Mouse (Mus musculus) heart, postnatal 10 days (tissue): Measurements from ENCODE around the gene Dpy19l1. TPM values are rescaled to one million over a fixed set of nuclear protein-coding genes. Genes with fewer than 3 reads are reported as not detected.
A peak's percentile ranks its signal among the peaks of the same experiment; 100 is the strongest.

Experiments
- DNase-seq, 2 experiments: peaks; one replicate each; pipeline ENCODE4 v3.0.0; 2021
- intact Hi-C: fragments of 180-260 bp; cut with DNase I; formaldehyde crosslinking; loops from one replicate; pipeline ENCODE4 v1.15.1; 2025
- total RNA-seq, 2 experiments: library from RNA; stranded (reverse); gene quantifications; 2 replicates each; pipeline ENCODE4 v1.2.3; 2021

The Dpy19l1 gene
- 10 to 100 TPM; 16.9 to 19.0 TPM for total RNA-seq

DNA sequence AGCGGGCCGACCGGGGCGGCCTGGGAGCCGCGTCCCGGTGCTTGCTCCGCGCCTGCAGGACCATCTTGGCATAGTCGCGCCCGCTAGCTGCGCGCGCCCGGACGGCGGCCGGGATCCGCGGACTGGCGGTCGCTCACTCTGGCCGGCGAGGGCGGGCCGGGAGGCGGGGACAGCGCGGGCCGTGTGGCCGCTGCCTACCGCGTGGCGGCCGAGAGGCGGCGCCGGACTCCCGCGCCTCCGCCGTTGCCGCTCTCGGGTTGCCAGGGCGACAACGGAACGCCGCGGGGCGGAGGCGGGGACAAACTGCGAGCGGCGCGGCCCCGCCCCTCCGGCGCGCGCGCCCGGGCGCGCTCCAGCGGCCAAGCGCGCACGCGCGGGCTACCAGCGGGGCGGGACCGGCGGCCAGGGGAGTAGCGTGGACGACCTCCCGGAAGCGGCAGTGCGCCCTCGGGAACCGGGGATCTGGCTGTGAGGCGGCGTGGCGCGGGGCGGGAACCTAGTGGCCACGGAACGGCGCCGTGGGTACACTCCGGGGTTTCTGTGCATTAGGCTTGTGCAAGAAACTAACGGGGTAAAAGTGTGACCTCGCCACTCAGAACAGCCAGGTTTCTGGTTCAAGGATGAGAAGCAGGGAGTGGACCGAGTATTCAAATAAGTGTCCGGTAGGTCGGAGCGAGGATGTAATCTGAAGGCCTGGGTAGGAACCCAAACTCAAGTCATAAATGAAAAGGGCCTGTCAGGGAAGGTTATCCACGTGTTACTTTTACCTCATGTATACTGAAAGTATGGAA lies at the start of gene Dpy19l1:
Gene Dpy19l1 (minus strand): TSS at position 74 of the 791 bp plus-strand sequence.
- peak; percentile 94 to 96 for DNase-seq
- intact Hi-C loops = loop anchor here (10.0 kb wide), 1 partner anchor 752 kb away; the partner anchor contains the start of gene Sept7

DNA sequence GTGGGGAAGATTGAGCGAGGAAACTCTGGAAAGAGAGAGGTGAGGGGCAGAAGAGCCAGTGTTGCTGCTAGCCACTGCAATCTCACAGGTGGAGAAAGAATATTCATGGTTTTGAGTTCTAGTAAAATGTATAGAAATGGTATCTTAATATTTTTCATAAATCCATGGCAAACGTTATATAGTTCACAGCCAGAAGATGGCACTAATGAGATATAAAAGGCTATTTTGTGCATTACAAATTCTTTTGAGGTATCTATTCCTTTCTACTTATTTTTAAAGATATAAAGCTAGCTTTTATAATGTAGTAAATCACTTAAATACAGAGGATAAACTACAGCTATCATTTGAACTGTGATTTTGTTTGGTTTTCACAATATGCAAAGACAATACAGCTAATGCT lies 35.2 kb upstream of the Dpy19l1 start:
- intact Hi-C loops = loop anchor here (2.0 to 5.0 kb wide), 3 partner anchors 159 to 565 kb away; partner anchors contain the start of gene Dpy19l2
- DNase-seq = no peak

- peak; percentile 67 to 77 for DNase-seq
- intact Hi-C loops = loop anchor here (1.0 to 10.0 kb wide), 4 partner anchors 397 to 1492 kb away; no protein-coding TSS in a partner anchor
These were observed 13.7 kb upstream of the Dpy19l1 start for GRCm38 (mm10) chr9:24516575-24517139.

- no peak for DNase-seq
- intact Hi-C loops = loop anchor here (10.0 kb wide), 1 partner anchor 1489 kb away; no protein-coding TSS in a partner anchor
These were observed 11.1 kb upstream of the Dpy19l1 start for GRCm38 (mm10) chr9:24514078-24514469.

DNA sequence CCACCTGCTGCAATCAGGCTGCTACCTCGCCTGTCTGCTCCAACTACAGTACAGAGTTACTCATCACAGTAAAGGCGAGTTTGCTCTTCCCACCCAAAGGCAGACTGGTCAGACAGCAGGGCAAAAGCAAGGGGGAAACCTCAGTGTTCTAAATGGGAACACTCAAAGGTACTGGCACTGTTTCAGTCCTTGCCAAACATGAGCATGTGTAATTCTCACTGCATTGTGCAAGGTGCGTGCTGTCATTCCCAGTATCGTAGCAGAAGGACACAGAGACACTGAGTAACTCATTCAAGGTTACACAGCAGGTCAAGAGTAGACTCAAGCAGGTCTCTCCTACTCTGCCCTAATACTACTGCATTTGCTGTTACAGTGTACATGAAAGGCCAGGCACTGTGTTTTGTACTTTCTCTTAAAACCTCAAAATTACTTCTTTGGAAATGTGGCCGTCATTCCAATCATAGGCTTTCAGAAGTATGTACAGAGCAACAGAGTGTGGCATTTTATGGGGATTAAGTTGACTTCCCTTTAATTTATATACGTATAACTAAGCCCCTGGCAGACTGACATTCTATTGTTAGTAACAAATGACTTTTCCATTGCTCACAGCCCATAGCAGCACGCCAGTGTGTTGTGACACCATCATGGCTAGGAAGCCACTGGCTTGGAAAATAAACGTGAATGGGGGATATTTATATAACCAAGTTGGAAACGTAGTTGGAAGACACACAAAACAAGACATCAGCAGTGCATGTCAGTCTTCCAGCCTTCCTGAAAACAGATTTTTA lies 10.5 kb upstream of the Dpy19l1 start:
- intact Hi-C loops = loop anchor here (10.0 kb wide), 1 partner anchor 1489 kb away; no protein-coding TSS in a partner anchor
- DNase-seq = no peak

DNA sequence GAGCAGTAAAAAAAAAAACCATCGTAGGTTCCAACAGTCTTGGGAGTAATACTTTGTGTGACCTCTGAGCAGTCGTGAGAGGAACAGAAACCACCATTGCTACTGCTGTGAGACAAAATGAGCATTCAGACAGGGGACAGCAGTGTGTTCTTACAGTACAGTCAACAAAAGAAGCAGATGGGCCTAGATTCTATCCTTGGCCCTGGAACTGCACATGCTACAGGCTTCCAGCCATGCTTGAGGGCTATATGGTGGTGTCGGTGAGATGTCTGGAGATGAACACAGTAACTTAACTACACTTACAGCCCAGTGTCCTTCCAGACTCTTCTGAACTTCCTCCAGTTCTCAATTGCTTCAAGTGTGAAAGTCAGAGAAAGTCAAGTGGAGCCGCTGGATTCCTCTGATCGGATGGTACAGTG lies 9.2 kb upstream of the Dpy19l1 start:
- DNase-seq = no peak
- intact Hi-C loops = loop anchor here (10.0 kb wide), 1 partner anchor 1487 kb away; no protein-coding TSS in a partner anchor

GRCm38 (mm10) chr9:24511371-24512120 lies 8.6 kb upstream of the Dpy19l1 start:
- DNase-seq = no peak
- intact Hi-C loops = loop anchor here (10.0 kb wide), 1 partner anchor 1487 kb away; no protein-coding TSS in a partner anchor

GRCm38 (mm10) chr9:24508880-24509279 lies 5.9 kb upstream of the Dpy19l1 start:
- no peak for DNase-seq

GRCm38 (mm10) chr9:24506510-24506909 lies 3.6 kb upstream of the Dpy19l1 start:
- intact Hi-C loops = loop anchor here (5.0 to 10.0 kb wide), 2 partner anchors 329 to 748 kb away; partner anchors contain the start of gene Sept7

More at GRCm38 (mm10) chr9:24508880-24509279, 5.9 kb upstream of the Dpy19l1 start:
- intact Hi-C loops = loop anchor here (5.0 to 10.0 kb wide), 2 partner anchors 332 to 746 kb away; partner anchors contain the start of gene Sept7

GRCm38 (mm10) chr9:24505017-24505763 lies 2.2 kb upstream of the Dpy19l1 start:
- intact Hi-C loops = loop anchor here (5.0 to 10.0 kb wide), 2 partner anchors 328 to 750 kb away; partner anchors contain the start of gene Sept7

More at GRCm38 (mm10) chr9:24506510-24506909, 3.6 kb upstream of the Dpy19l1 start:
- DNase-seq = no peak

GRCm38 (mm10) chr9:24504381-24504780 lies 1.4 kb upstream of the Dpy19l1 start:
- DNase-seq = no peak
- intact Hi-C loops = loop anchor here (10.0 kb wide), 1 partner anchor 750 kb away; the partner anchor contains the start of gene Sept7

More at GRCm38 (mm10) chr9:24505017-24505763, 2.2 kb upstream of the Dpy19l1 start:
- no peak for DNase-seq

GRCm38 (mm10) chr9:24503858-24504219 lies 899 bp upstream of the Dpy19l1 start:
- peak; percentile 15 to 42 for DNase-seq
- intact Hi-C loops = loop anchor here (10.0 kb wide), 1 partner anchor 751 kb away; the partner anchor contains the start of gene Sept7

DNA sequence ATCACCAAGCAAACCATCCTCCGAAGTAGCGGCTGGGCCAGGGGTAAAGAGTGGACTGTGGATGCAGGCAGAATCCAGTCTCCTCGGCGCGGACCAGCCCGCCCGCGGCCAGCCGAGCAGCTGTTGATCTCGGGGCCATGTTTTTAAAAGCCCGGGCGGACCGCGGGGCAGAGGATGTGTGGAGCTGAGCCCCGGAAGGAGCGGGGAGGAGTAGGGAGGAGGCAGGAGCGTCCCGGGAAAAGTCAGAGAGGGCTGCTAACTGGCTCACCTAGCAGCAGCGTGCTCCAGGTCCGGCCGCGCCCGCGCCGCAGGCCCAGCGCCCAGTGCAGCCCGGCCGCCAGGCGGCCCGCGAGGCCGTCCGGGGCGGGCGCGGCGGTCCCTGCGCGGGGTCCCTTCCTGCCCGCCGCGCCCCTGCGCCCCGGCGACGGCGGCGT lies 352 bp downstream of the Dpy19l1 start:
- intact Hi-C loops = loop anchor here (10.0 kb wide), 1 partner anchor 752 kb away; the partner anchor contains the start of gene Sept7
- peak in 1 of 2 experiments; percentile 67 for DNase-seq

GRCm38 (mm10) chr9:24501618-24502017 lies 1.3 kb downstream of the Dpy19l1 start:
- intact Hi-C loops = loop anchor here (10.0 kb wide), 1 partner anchor 753 kb away; the partner anchor contains the start of gene Sept7
- no peak for DNase-seq

DNA sequence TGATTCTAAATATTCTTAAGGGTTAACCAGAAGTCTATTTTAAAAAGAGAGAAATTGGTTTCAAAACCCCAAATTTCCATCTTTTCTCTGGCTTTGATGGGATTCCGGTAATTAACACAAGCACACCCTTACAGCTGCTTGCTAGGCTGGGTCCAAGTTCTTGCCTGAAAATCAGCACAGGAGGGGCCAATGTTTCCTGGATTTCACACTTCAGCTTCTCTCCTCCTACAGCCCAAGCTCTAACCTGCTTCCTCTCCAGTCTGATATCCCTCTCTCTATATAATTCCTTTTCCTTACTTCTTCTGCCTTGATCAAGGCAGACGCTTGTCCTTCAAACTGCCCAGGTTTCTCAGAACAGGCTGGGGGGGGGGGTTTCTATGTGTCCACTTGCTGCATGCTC lies 6.7 kb downstream of the Dpy19l1 start:
- intact Hi-C loops = no loop called here
- no peak for DNase-seq

DNA sequence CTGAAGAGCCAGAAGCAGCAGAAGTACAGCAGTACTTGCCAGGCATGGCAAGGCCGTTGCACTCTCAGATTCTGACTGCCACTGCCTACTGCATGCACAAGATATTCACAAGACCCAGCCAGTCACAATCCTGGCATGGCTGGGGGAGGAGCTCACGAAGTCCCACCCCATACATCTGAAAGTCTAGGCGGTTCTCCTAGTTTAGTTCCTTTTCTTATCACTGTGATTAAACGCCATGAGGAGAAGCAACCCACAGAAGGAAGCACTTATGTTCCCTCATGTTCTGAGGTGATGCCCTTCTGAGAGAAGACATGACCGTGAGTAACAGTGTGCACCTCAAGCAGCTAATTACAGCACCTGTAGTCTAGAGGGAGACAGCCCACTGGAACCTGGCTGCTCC lies 12.4 kb downstream of the Dpy19l1 start:
- no peak for DNase-seq
- intact Hi-C loops = no loop called here

- no peak for DNase-seq
- intact Hi-C loops = no loop called here
These were observed 14.4 kb downstream of the Dpy19l1 start for GRCm38 (mm10) chr9:24488425-24489104.

GRCm38 (mm10) chr9:24482375-24482774 lies 20.6 kb downstream of the Dpy19l1 start:
- DNase-seq = no peak
- intact Hi-C loops = no loop called here
